Mouse (Mus musculus): ENCODE measurements at regions not wholly inside any gene's neighbourhood (a gene's known extent, or its start where the extent isn't known, plus 50 kb on each side); places are given as distances from the start of the nearest gene placed in this dataset.

GRCm38 (mm10) chr1:105075728-105076127 lies 280.8 kb downstream of the Rnf152 start:
- Histone ChIP-seq H3K79me2 (ENCODE audit: control insufficient read depth, insufficient read depth, low read length, poor library complexity) (no peaks in the 10 kb centered on the region), H3K9ac (ENCODE audit: control insufficient read depth, low read depth, low read length, poor library complexity, severe bottlenecking) (no peak overlapping the region), H3K27me3 (ENCODE audit: control insufficient read depth in 1 of 2, insufficient read depth in 2 of 2, low read length in 2 of 2) (no peaks in the 10 kb centered on the region), H3K36me3 (ENCODE audit: control insufficient read depth in 1 of 2, insufficient read depth in 2 of 2, low read length in 2 of 2) (no peaks in the 10 kb centered on the region), H3K27ac (ENCODE audit: control insufficient read depth, low read depth, low read length) (no peak overlapping the region), H3K4me3 (ENCODE audit: control insufficient read depth in 1 of 2, insufficient read depth in 1 of 2, low read depth in 2 of 2, low read length in 2 of 2) (no peak overlapping the region), H3K9me3 (replicated peaks; ENCODE audit: insufficient read depth, low read length) (no peaks in the 10 kb centered on the region), H3K4me1 (ENCODE audit: control insufficient read depth in 1 of 2, insufficient read depth in 2 of 2, low read length in 2 of 2) (no peaks in the 10 kb centered on the region)
- TF ChIP-seq SIN3A (IDR thresholded peaks at IDR 0.05; ENCODE audit: low read length) (no peak), JUND (IDR thresholded peaks at IDR 0.05; ENCODE audit: low read depth, low read length) (no peak), MYB (IDR thresholded peaks at IDR 0.05; ENCODE audit: low read depth, low read length) (no peak), BHLHE40 (IDR thresholded peaks at IDR 0.05; ENCODE audit: borderline replicate concordance, low read depth, low read length) (no peak), HCFC1 (IDR thresholded peaks at IDR 0.05; ENCODE audit: low read depth, low read length) (no peak), NELFE (IDR thresholded peaks at IDR 0.05; ENCODE audit: low read depth, low read length) (no peak), MAX (IDR thresholded peaks at IDR 0.05; ENCODE audit: low read length) (no peak), TAL1 (IDR thresholded peaks at IDR 0.05; ENCODE audit: low read length) (no peak), ETS1 (IDR thresholded peaks at IDR 0.05; ENCODE audit: low read depth, low read length) (no peak), CHD2 (IDR thresholded peaks at IDR 0.05; ENCODE audit: low read length) (no peak), GABPA (IDR thresholded peaks at IDR 0.05; ENCODE audit: low read depth, low read length) (no peak), RCOR1 (IDR thresholded peaks at IDR 0.05; ENCODE audit: low read depth, low read length) (no peak), KAT2A (conservative IDR thresholded peaks at IDR 0.05; ENCODE audit: low read depth, low read length) (no peak), UBTF (IDR thresholded peaks at IDR 0.05; ENCODE audit: borderline replicate concordance, insufficient read depth, low read depth, low read length) (no peak), POLR2AphosphoS5 (IDR thresholded peaks at IDR 0.05; ENCODE audit: borderline replicate concordance, low read depth, low read length) (no peak), USF1 (IDR thresholded peaks at IDR 0.05; ENCODE audit: low read depth, low read length) (no peak), MAZ (IDR thresholded peaks at IDR 0.05; ENCODE audit: low read depth, low read length) (no peak), MAFK (IDR thresholded peaks at IDR 0.05; ENCODE audit: borderline replicate concordance, low read depth, low read length) (no peak), EP300 (IDR thresholded peaks at IDR 0.05; ENCODE audit: low read depth in 1 of 2, low read length in 2 of 2) (no peak), ZNF384 (IDR thresholded peaks at IDR 0.05; ENCODE audit: low read depth, low read length) (no peak)
- no peak for DNase-seq (ENCODE audit: low read depth, low spot score)

GRCm38 (mm10) chr1:105074326-105074725 lies 282.2 kb downstream of the Rnf152 start:
- H3K27me3 ChIP-seq (ENCODE audit: control insufficient read depth in 1 of 2, insufficient read depth in 2 of 2, low read length in 2 of 2), result no peaks in the 10 kb centered on the region
- H3K27ac ChIP-seq (ENCODE audit: control insufficient read depth, low read depth, low read length), result no peak overlapping the region
- H3K79me2 ChIP-seq (ENCODE audit: control insufficient read depth, insufficient read depth, low read length, poor library complexity), result no peaks in the 10 kb centered on the region
- TF ChIP-seq HCFC1 (IDR thresholded peaks at IDR 0.05; ENCODE audit: low read depth, low read length) (no peak), E2F4 (IDR thresholded peaks at IDR 0.05; ENCODE audit: borderline replicate concordance, low read depth, low read length) (no peak), POLR2AphosphoS2 (IDR thresholded peaks at IDR 0.05; ENCODE audit: low read length) (no peak), TAL1 (IDR thresholded peaks at IDR 0.05; ENCODE audit: low read length) (no peak), MAZ (IDR thresholded peaks at IDR 0.05; ENCODE audit: low read depth, low read length) (no peak), NRF1 (IDR thresholded peaks at IDR 0.05; ENCODE audit: insufficient read depth, low read depth, low read length, poor library complexity, severe bottlenecking) (no peak), POLR2AphosphoS5 (IDR thresholded peaks at IDR 0.05; ENCODE audit: borderline replicate concordance, low read depth, low read length) (no peak)
- H3K9me3 ChIP-seq (replicated peaks; ENCODE audit: insufficient read depth, low read length), result no peaks in the 10 kb centered on the region
- no peaks in the 10 kb centered on the region for H3K36me3 ChIP-seq (ENCODE audit: control insufficient read depth in 1 of 2, insufficient read depth in 2 of 2, low read length in 2 of 2)
- H3K4me1 ChIP-seq (ENCODE audit: control insufficient read depth in 1 of 2, insufficient read depth in 2 of 2, low read length in 2 of 2), result no peaks in the 10 kb centered on the region
- no peak overlapping the region for H3K4me3 ChIP-seq (ENCODE audit: control insufficient read depth in 1 of 2, insufficient read depth in 1 of 2, low read depth in 2 of 2, low read length in 2 of 2)
- H3K9ac ChIP-seq (ENCODE audit: control insufficient read depth, low read depth, low read length, poor library complexity, severe bottlenecking), result no peak overlapping the region
- DNase-seq (ENCODE audit: low read depth, low spot score), result no peak

All from MEL (cell line).